Mouse (Mus musculus) layer of hippocampus, adult 2 months (tissue): ENCODE measurements around the gene Skida1. TPM values are rescaled to one million over a fixed set of nuclear protein-coding genes. Genes with fewer than 3 reads are reported as not detected.

ENCODE experiments used
- DNase-seq, 2 experiments: peaks; one replicate each; pipeline ENCODE4 v3.0.0; 2022; ENCODE audit warnings: low spot score in 2 of 2
- H3K27ac ChIP-seq: fragments of 200-600 bp; 2 replicates; pipeline ENCODE4 v1.8.1; 2022
- H3K4me3 ChIP-seq: fragments of 200-600 bp; 2 replicates; pipeline ENCODE4 v1.8.1; 2022; ENCODE audit warnings: mild to moderate bottlenecking
- CTCF ChIP-seq: fragments of 200-600 bp; conservative IDR thresholded peaks from 2 replicates; pipeline ENCODE4 v1.8.1; 2022; ENCODE audit warnings: antibody characterized with exemption, mild to moderate bottlenecking, moderate library complexity
- microRNA-seq, 2 experiments: library from miRNA; unstranded; fragments of <30 nt; microRNA quantifications; one replicate each; pipeline ENCODE4 v1.2.0; 2021
- total RNA-seq, 2 experiments: library from RNA; stranded (reverse); gene quantifications; 2 replicates each; pipeline ENCODE4 v1.2.3; 2021

Gene Skida1
- total RNA-seq, 2 experiments from 2014 or later: 16.8 to 16.9 TPM

GRCm38 (mm10) chr2:18011226-18011625 is 37.6 kb downstream of the Skida1 start:
- no peak for DNase-seq
- no peak overlapping the region for H3K27ac ChIP-seq
- H3K4me3 ChIP-seq: no peak overlapping the region
- TF ChIP-seq CTCF: no peak

- no peak for TF ChIP-seq CTCF
- no peak for DNase-seq
- no peak overlapping the region for H3K4me3 ChIP-seq
- no peak overlapping the region for H3K27ac ChIP-seq
Measured at GRCm38 (mm10) chr2:18005137-18005536, 43.7 kb downstream of the Skida1 start.

GRCm38 (mm10) chr2:18004286-18004685 is 44.6 kb downstream of the Skida1 start:
- Histone ChIP-seq H3K27ac (no peak overlapping the region), H3K4me3 (no peak overlapping the region)
- no peak for DNase-seq
- no peak for TF ChIP-seq CTCF

- no peak for DNase-seq
- no peak for TF ChIP-seq CTCF
- Histone ChIP-seq H3K27ac (no peak overlapping the region), H3K4me3 (no peak overlapping the region)
Measured at GRCm38 (mm10) chr2:18002306-18002705, 46.5 kb downstream of the Skida1 start.

- no peak for DNase-seq
- H3K4me3 ChIP-seq: no peak within 1 kb of the TSS
- no peak within 1 kb of the TSS for H3K27ac ChIP-seq
- no peak for TF ChIP-seq CTCF
Measured at GRCm38 (mm10) chr2:17996858-17997257, 52.0 kb downstream of the Skida1 start, which contains the start of gene H2al2a. Gene H2al2a (minus strand): TSS chr2:17996958.

Small RNAs within 50 kb of the gene (microRNA-seq; reads per million reads assigned to microRNA genes)
- gene Mir7655: 0.55 to 1.9 reads per million in 2 experiments

Other genes starting within 250 kb of the Skida1 start
- not detected for gene H2al2a, start 52.1 kb downstream of the Skida1 start, total RNA-seq
- 1 to 10 TPM; 4.2 to 4.3 TPM for gene A930004D18Rik, start 11.3 kb downstream of the Skida1 start, total RNA-seq
- gene Mllt10, start 6.2 kb upstream of the Skida1 start, total RNA-seq: 10 to 100 TPM; 63.6 to 67.6 TPM